Mouse (Mus musculus) erythroblast, embryonic 14.5 days (primary cell): Measurements from ENCODE around the gene Nop53.

Source experiments
- GATA1 ChIP-seq: IDR thresholded peaks from 2 replicates; pipeline ENCODE4 v1.6.1; 2012; ENCODE audit warnings: low read length, inconsistent platforms, mixed read lengths
- TAL1 ChIP-seq: IDR thresholded peaks from 3 replicates; pipeline ENCODE4 v1.6.1; 2012; ENCODE audit warnings: low read length, inconsistent platforms, mixed read lengths

DNA sequence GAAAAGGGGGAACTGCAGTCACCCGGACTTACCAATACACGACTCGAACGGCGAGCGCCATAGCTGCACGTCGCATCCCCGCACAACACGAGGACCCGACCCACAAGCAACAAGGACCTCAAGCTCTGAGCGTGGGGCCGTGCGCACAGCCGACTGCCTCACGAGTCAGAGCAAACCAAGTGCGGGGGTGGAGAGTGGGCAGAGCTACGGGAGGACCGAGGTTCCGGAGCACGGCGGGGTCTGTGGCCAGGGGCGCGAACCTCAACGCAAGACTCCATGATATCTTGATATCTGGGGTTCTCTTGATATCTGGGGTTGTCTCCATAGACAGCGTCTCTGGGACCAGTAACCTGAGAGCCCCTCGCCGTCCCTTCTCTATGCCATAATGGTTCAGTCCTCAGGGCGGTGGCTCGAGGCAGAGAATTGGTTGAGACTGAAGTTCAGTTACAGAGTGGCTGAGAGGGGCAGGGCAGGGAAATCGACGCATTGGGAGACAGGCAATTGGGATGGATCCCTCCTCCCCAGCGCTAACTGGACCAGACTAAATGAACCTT, 23.6 kb downstream of the Nop53 start, which contains the start of gene Selenow:
- no peak for TF ChIP-seq TAL1
- TF ChIP-seq GATA1, result no peak
